Mouse (Mus musculus) stomach, postnatal 0 days (tissue): ENCODE results near the gene Agmat.

Experiments
- CTCF ChIP-seq: IDR thresholded peaks from 2 replicates; pipeline ENCODE4 v1.5.1; 2016; ENCODE audit warnings: antibody characterized with exemption, low read depth, mild to moderate bottlenecking, moderate library complexity
- EP300 ChIP-seq: optimal IDR thresholded peaks from 2 replicates; pipeline ENCODE3; 2016; ENCODE audit warnings: antibody characterized with exemption

- TF ChIP-seq CTCF (no peak), EP300 (no peak)
Measured at GRCm38 (mm10) chr4:141713598-141714142, 32.8 kb upstream of the Agmat start.
